ENCODE assay signal across 8 mouse cellular contexts in the genomic region with DNA sequence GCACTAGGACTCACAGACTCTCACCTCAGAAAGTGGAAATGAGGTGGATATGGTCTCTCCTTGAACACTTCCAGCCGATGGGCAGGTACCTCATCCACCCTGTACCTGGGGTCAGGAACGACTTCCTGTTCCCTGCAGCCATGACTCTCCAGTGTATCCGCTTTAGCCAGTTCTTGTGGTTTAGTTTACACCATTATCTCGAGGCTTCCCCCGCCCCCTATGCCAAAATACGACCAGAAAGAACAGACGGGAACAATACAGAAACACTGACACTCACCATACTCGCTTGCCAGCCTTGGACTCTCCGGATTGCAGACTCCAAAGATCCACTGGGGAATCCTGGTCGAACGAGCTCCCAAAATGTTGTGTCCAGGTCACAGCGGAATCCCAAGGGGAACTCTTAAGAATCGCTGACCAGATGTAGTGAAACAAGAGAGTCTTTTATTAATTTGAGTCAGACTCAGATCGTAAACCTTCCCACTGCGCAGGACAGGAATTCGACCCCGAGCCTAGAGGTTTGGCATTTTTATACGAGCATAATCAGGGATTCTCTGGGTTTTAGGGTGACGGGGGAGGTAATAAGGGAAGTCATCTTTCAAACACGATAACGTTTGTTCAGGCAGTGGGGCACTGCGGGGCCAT. TPM values are rescaled to one million over a fixed set of nuclear protein-coding genes. Genes with fewer than 3 reads are reported as not detected.
A peak's percentile ranks its signal among the peaks of the same experiment; 100 is the strongest.
DNase-seq lines count a peak whose midpoint lies in the region; ATAC-seq and TF ChIP-seq lines count a peak whose summit lies in the region.

No protein-coding gene starts in this region.

- H3K36me3 ChIP-seq in heart, embryonic 12.5 days, result no peaks in the 10 kb centered on the region
- no peaks in the 10 kb centered on the region for H3K36me3 ChIP-seq in embryonic facial prominence, embryonic 14.5 days (ENCODE audit: control insufficient read depth, insufficient read depth, low read length)
- no peaks in the 10 kb centered on the region for H3K36me3 ChIP-seq in liver, embryonic 12.5 days
- H3K36me3 ChIP-seq in forebrain, embryonic 14.5 days (ENCODE audit: control insufficient read depth, insufficient read depth, low read length), result no peaks in the 10 kb centered on the region

- no peak for TF ChIP-seq CTCF in left cerebral cortex, adult 2 months (IDR thresholded peaks at IDR 0.05)

- H3K9ac ChIP-seq in heart, embryonic 12.5 days, result no peak overlapping the region
- H3K9ac ChIP-seq in embryonic facial prominence, embryonic 14.5 days (ENCODE audit: low read depth, low read length), result peak overlapping the region; percentile 51
- peak overlapping the region; percentile 45; the same call in 1 of the 2 replicates for H3K9ac ChIP-seq in liver, embryonic 12.5 days
- no peak overlapping the region for H3K9ac ChIP-seq in forebrain, embryonic 14.5 days (ENCODE audit: low read length)

- intact Hi-C loops in left cerebral cortex, adult 2 months (cut with DNase I), result no loop called here

- WGBS in heart, embryonic 12.5 days, result 49% methylated on average over 22 of the region's 22 CpGs
- 19% methylated on average over 22 of the region's 22 CpGs for WGBS in embryonic facial prominence, embryonic 14.5 days
- 18% methylated on average over 22 of the region's 22 CpGs for WGBS in liver, embryonic 12.5 days (ENCODE audit: insufficient replicate concordance)
- WGBS in forebrain, embryonic 14.5 days, result 70% methylated on average over 22 of the region's 22 CpGs

- H3K27me3 ChIP-seq in heart, embryonic 12.5 days (replicated peaks), result peaks cover 6% of the 10 kb centered on the region
- H3K27me3 ChIP-seq in embryonic facial prominence, embryonic 14.5 days (replicated peaks; ENCODE audit: control insufficient read depth, insufficient read depth, low read length), result no peaks in the 10 kb centered on the region
- peaks cover 23% of the 10 kb centered on the region for H3K27me3 ChIP-seq in liver, embryonic 12.5 days (replicated peaks)
- H3K27me3 ChIP-seq in forebrain, embryonic 14.5 days (replicated peaks; ENCODE audit: control insufficient read depth, insufficient read depth, low read length), result no peaks in the 10 kb centered on the region

- no peak overlapping the region for H3K4me3 ChIP-seq in heart, embryonic 12.5 days
- peak overlapping the region; percentile 33 for H3K4me3 ChIP-seq in embryonic facial prominence, embryonic 14.5 days (ENCODE audit: low read depth, low read length)
- H3K4me3 ChIP-seq in liver, embryonic 12.5 days, result peak overlapping the region; percentile 34
- H3K4me3 ChIP-seq in left cerebral cortex, adult 2 months, result no peak overlapping the region
- no peak overlapping the region for H3K4me3 ChIP-seq in forebrain, embryonic 14.5 days (ENCODE audit: low read depth, low read length)

- no peak overlapping the region for H3K27ac ChIP-seq in heart, embryonic 12.5 days (ENCODE audit: poor library complexity, severe bottlenecking)
- no peak overlapping the region for H3K27ac ChIP-seq in embryonic facial prominence, embryonic 14.5 days (replicated peaks; ENCODE audit: low read depth, low read length)
- H3K27ac ChIP-seq in liver, embryonic 12.5 days, result no peak overlapping the region
- no peak overlapping the region for H3K27ac ChIP-seq in left cerebral cortex, adult 2 months
- H3K27ac ChIP-seq in forebrain, embryonic 14.5 days (ENCODE audit: low read depth, low read length), result no peak overlapping the region

- peaks cover 11% of the 10 kb centered on the region for H3K4me1 ChIP-seq in heart, embryonic 12.5 days (replicated peaks)
- peaks cover 6% of the 10 kb centered on the region; the same call in 1 of the 2 replicates for H3K4me1 ChIP-seq in embryonic facial prominence, embryonic 14.5 days (ENCODE audit: control insufficient read depth, insufficient read depth, low read length)
- peaks cover 36% of the 10 kb centered on the region for H3K4me1 ChIP-seq in liver, embryonic 12.5 days
- H3K4me1 ChIP-seq in forebrain, embryonic 14.5 days (ENCODE audit: control insufficient read depth, insufficient read depth, low read length), result no peaks in the 10 kb centered on the region

- no peaks in the 10 kb centered on the region for H3K9me3 ChIP-seq in heart, embryonic 12.5 days (replicated peaks)
- H3K9me3 ChIP-seq in embryonic facial prominence, embryonic 14.5 days (ENCODE audit: control insufficient read depth, low read length), result no peaks in the 10 kb centered on the region
- H3K9me3 ChIP-seq in liver, embryonic 12.5 days (replicated peaks), result no peaks in the 10 kb centered on the region
- no peaks in the 10 kb centered on the region for H3K9me3 ChIP-seq in forebrain, embryonic 14.5 days (replicated peaks; ENCODE audit: control insufficient read depth, low read length)

- peak overlapping the region; percentile 51 for H3K4me2 ChIP-seq in heart, embryonic 12.5 days
- peak overlapping the region; percentile 64 for H3K4me2 ChIP-seq in embryonic facial prominence, embryonic 14.5 days (ENCODE audit: low read depth, low read length)
- peak overlapping the region; percentile 67 for H3K4me2 ChIP-seq in liver, embryonic 12.5 days
- H3K4me2 ChIP-seq in forebrain, embryonic 14.5 days (ENCODE audit: low read length), result no peak overlapping the region

- DNase-seq in heart, adult 8-10 months (ENCODE audit: low spot score), result no peak
- DNase-seq in CD4-positive helper T cell, adult 2 months (ENCODE audit: low read depth, low spot score), result peak; percentile 15
- DNase-seq in embryonic facial prominence, embryonic 14.5 days (ENCODE audit: low spot score), result no peak
- no peak for DNase-seq in gastrocnemius, postnatal 10 days
- DNase-seq in left cerebral cortex, adult 2 months (ENCODE audit: extremely low spot score in 1 of 2, low spot score in 2 of 2), result no peak
- DNase-seq in forebrain, embryonic 14.5 days (ENCODE audit: low spot score), result no peak

- ATAC-seq in heart, embryonic 12.5 days (ENCODE audit: insufficient number of reproducible peaks, low FRiP score), result no peak
- no peak for ATAC-seq in embryonic facial prominence, embryonic 14.5 days (ENCODE audit: low read depth)
- no peak for ATAC-seq in liver, embryonic 12.5 days
- ATAC-seq in forebrain, embryonic 14.5 days, result no peak

RNA-seq across cellular contexts. Expression of a gene that starts 49.4 kb away (rescaled TPM):
- polyA plus RNA-seq in heart, embryonic 12.5 days (2016; fragmentation: Nextera tagmentation; extraction: Ambion mirVana), result 22.1 and 22.5 TPM in 2 replicates
- total RNA-seq in heart, adult 8-10 months (2022), result 10 to 100 TPM; 19.3 to 24.6 (median 19.9) TPM
- 7.2 and 8.2 TPM in 2 replicates for polyA plus RNA-seq in embryonic facial prominence, embryonic 14.5 days (2014; fragmentation: Nextera tagmentation; extraction: Ambion mirVana)
- 93.9 and 99.9 TPM in 2 replicates for polyA plus RNA-seq in liver, embryonic 12.5 days (2016; fragmentation: Nextera tagmentation; extraction: Ambion mirVana)
- total RNA-seq in gastrocnemius, postnatal 10 days (2021), result 10 to 100 TPM; 27.7 to 28.0 TPM
- 1 to 10 TPM; 2.4 to 4.1 TPM for total RNA-seq in left cerebral cortex, adult 2 months (2021)
- 2.2 and 2.7 TPM in 2 replicates for polyA plus RNA-seq in forebrain, embryonic 14.5 days (2014; fragmentation: Nextera tagmentation; extraction: Ambion mirVana)

RNA-seq across cellular contexts. Expression of a gene that starts 55.4 kb away (rescaled TPM):
- polyA plus RNA-seq in heart, embryonic 12.5 days (2016; fragmentation: Nextera tagmentation; extraction: Ambion mirVana), result 42.0 and 44.5 TPM in 2 replicates
- total RNA-seq in heart, adult 8-10 months (2022), result 10 to 100 TPM; 10.4 to 15.2 (median 11.7) TPM
- polyA plus RNA-seq in embryonic facial prominence, embryonic 14.5 days (2014; fragmentation: Nextera tagmentation; extraction: Ambion mirVana), result 58.6 and 62.6 TPM in 2 replicates
- 71.2 and 72.4 TPM in 2 replicates for polyA plus RNA-seq in liver, embryonic 12.5 days (2016; fragmentation: Nextera tagmentation; extraction: Ambion mirVana)
- total RNA-seq in gastrocnemius, postnatal 10 days (2021), result 10 to 100 TPM; 18.7 to 20.3 TPM
- 10 to 100 TPM; 15.2 to 15.6 TPM for total RNA-seq in left cerebral cortex, adult 2 months (2021)
- 79.8 and 85.2 TPM in 2 replicates for polyA plus RNA-seq in forebrain, embryonic 14.5 days (2014; fragmentation: Nextera tagmentation; extraction: Ambion mirVana)

Comparison
In these comparisons a context has a peak if more than half of its experiments do, and no peak if none do; other contexts are left out.
1. H3K4me3 ChIP-seq: peak in embryonic facial prominence, embryonic 14.5 days (single experiment) and liver, embryonic 12.5 days (single experiment); none in heart, embryonic 12.5 days (single experiment), left cerebral cortex, adult 2 months (single experiment) and forebrain, embryonic 14.5 days (single experiment).
2. H3K9ac ChIP-seq: peak in embryonic facial prominence, embryonic 14.5 days (single experiment) and liver, embryonic 12.5 days (single experiment); none in heart, embryonic 12.5 days (single experiment) and forebrain, embryonic 14.5 days (single experiment).